Mouse (Mus musculus) megakaryocyte, embryonic 14.5 days (primary cell): ENCODE measurements around the gene Cenpi.

Source experiments
- FLI1 ChIP-seq: IDR thresholded peaks from 2 replicates; pipeline ENCODE4 v1.6.1; 2012; ENCODE audit warnings: low read length, inconsistent platforms, mixed read lengths
- GATA1 ChIP-seq: IDR thresholded peaks from 3 replicates; pipeline ENCODE4 v1.6.1; 2012; ENCODE audit warnings: mixed read lengths, low read length, inconsistent platforms, borderline replicate concordance

GRCm38 (mm10) chrX:134303287-134303686, 4.6 kb upstream of the Cenpi start:
- no peak for TF ChIP-seq GATA1
- no peak for TF ChIP-seq FLI1
